Mouse (Mus musculus) urinary bladder, postnatal 4 days (tissue): ENCODE measurements at regions not wholly inside any gene's neighbourhood (a gene's known extent, or its start where the extent isn't known, plus 50 kb on each side); places are given as distances from the start of the nearest gene placed in this dataset.
"Not testable (repeated sequence)": the region's sequence is repeated elsewhere in the genome, so short reads cannot be mapped to it uniquely, and the experiment has no call there.

Experiments
- DNase-seq, 2 experiments: peaks; one replicate each; pipeline ENCODE4 v3.0.0; 2021 to 2022; ENCODE audit warnings: low spot score in 2 of 2

- no peak for DNase-seq
Measured at GRCm38 (mm10) chr5:16937840-16938239, 146.2 kb downstream of the Gm28710 start.

GRCm38 (mm10) chr5:16947430-16947829, 155.8 kb downstream of the Gm28710 start:
- no peak for DNase-seq

DNA sequence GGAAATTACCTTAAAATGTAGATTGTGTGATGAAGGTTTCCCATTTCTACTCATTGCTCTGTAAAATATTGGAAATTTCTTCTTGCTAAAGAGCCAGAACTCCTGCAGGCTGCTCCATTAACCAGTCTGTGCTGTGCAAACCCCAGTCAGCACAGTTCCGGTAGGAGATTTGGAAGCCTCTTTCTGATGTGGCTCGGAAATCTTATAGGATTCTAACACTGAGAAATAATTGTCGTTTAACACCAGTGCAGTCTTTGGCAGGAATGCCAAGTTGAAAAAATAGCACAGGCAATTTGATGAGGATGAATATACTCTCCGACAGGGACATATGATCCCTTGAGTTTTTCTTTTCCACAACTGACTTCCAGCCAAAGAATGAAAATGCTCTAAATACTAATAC, 176.1 kb downstream of the Gm28710 start:
- DNase-seq = no peak

DNA sequence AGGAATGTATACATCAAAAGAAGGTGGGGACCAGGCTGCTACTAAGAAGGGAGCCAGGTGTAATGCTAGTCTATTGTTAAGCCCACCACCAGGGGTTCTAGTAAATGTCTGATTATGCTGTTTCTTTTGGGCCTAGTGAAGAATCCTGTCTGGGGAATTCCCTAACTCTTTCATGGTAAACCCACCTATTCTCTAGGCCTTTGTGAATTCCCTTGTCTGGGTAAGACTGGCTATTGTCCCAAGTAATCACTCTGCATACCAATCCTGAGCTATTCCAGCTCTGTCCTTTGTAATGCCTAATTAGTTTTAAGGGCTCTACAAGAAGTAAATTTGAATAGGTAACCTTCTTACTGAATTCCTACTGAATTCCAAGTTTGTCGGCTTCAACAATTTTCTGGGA, 177.2 kb downstream of the Gm28710 start:
- DNase-seq = not testable (repeated sequence)

DNA sequence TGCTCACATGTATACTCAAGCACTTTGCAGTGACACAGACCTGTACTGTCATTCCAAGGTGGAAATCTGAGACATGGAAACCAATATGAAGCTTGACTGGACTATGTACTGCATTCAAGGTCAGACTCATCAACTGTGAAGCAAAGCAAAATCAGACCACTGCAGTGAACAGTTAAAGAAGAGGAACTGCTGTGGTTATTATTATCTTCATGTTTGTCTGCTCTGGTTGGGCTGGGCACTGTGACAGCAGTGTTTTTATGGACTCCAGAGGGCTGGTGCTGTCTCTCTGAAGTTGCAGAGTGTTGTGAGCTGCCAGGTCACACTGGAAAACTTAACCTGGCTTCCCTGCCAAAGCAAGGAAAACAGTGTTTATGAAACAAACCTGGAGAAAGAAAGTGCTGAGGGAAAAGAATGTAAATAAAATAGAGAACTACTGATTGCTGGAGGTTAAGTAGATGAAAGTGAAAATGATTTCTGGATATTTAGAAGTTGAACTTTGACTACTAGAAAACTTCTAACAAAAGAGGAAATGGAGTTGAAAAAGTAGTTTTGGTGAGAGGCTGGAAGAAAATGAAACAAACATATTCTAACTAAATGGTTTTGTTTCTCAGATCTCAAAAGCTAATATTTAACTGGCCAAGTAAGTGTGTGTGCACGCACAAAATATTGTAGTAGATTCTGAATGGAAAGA, 181.7 kb downstream of the Gm28710 start:
- no peak for DNase-seq

DNA sequence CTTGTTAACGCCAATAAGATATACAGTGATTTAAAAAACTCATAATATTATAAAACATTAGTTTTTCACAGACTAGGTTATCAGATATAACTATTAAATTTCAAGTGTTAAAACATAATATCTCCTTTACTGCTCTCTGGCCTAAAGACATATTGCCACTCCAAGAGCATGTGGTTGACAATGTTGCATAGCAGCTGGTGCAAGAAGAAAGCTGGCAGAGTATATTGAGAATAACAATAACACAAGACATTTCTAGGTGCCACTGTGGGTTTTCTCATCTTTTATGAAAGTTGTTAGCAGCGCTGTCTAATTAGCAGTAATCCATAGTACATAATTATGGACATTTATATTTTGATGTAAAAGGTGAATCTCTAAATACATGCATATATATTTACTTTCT, 184.4 kb downstream of the Gm28710 start:
- DNase-seq = no peak

DNA sequence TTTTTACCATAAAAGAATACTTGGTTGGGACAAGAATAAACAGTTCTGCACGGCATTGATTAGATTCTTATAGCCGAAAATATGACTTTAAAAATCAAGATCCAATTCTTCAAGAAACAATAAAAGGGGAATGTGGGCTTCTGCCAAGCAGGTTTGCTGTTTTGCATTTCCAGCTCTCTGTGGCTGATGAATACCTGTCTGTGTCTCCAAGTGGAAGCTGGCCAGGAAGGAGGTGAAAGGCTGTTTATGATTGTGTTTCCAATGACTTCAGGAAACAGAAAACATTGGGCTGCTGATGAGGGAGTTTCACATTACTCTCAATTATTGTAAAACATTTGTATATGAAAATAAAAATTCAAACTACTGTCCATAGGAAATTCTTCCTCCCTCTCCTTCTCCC, 193.3 kb downstream of the Gm28710 start:
- no peak for DNase-seq

- no peak for DNase-seq
Measured at GRCm38 (mm10) chr5:16991518-16991917, 199.9 kb downstream of the Gm28710 start.

GRCm38 (mm10) chr5:16999183-16999582, 207.6 kb downstream of the Gm28710 start:
- DNase-seq = no peak

GRCm38 (mm10) chr5:17006807-17007522, 215.4 kb downstream of the Gm28710 start:
- DNase-seq = no peak

DNA sequence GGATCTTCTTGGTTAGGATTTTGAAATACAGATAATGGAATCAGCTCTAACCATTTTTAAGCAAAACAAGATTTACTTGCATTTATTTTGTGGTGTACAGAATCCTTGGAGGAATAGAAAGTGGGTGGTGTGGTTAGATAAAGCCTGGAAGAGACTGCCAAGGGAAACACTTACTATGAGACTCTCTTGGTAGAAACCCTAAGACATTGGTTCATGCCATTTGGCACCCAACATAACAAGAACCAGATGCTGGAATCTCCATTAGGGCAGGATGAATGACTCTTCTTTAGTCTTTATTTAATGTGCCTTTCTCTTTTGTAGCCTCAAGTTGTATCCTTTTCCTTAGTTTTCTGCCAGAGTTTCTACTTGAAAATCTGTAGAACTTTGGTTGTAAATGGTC, 230.0 kb downstream of the Gm28710 start:
- DNase-seq = no peak

GRCm38 (mm10) chr5:17053935-17054334, 262.3 kb downstream of the Gm28710 start:
- DNase-seq = no peak

GRCm38 (mm10) chr5:17064565-17064964, 273.0 kb downstream of the Gm28710 start:
- peak in 1 of 2 experiments; percentile 56 for DNase-seq

DNA sequence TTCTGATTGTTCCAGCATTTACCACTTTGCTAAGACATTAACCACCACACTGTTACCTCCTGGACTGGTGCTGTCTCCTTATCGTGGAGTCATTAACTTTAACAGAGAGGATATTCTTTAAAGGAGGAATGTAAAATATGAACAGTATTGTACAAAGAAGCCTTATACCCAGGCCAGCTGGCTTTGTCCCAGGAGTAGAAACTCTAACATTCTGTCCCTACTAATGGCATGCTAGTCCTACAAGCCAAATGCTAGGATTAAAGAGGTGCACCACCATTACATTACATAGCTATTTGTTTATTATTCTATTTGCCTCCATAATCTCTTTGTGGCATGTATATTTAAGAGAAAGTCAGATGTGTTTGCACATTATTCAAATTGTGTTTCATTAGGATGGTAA, 288.8 kb downstream of the Gm28710 start:
- no peak for DNase-seq

- DNase-seq = no peak
Measured at GRCm38 (mm10) chr5:17111556-17111955, 261.4 kb upstream of the Speer4f2 start.

DNA sequence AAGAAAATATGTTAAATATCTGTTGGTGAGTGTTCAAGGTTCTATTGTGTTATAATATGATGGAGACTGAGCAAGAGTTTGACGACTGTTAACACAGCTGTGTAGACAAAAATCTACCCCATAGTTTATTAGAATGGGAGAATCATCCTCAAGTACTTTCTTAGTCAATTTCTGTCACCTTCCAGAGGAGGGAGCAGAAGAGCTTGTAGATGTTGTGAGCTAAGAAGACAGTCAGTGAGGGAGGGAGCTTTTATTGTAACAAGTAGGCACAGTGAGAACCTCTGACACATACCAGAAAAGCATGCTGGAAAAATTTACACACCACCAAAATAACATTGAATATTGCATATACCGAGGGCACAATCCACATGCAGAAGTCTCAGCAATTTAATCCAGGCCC, 261.0 kb upstream of the Speer4f2 start:
- no peak for DNase-seq

DNA sequence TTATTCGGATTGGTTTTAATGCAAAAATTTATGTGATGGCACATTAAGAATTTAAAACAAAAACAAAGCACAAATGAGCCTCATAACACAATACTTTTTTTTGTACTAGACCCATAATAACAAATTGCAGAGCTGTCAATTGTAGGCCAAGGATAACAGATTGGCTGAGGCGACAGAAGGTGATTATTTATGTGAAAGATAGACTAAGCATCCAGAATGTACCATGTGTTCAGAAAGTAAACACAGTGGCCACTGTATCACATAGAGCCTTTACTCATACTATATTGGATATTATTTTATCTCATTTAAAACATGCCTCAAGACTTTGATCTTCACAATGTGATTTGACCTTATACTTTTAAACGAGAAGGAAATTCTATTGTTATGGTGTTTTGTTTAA, 257.9 kb upstream of the Speer4f2 start:
- DNase-seq = no peak

GRCm38 (mm10) chr5:17116072-17116471, 256.9 kb upstream of the Speer4f2 start:
- DNase-seq = no peak

- no peak for DNase-seq
Measured at GRCm38 (mm10) chr5:17125240-17125639, 247.7 kb upstream of the Speer4f2 start.

DNA sequence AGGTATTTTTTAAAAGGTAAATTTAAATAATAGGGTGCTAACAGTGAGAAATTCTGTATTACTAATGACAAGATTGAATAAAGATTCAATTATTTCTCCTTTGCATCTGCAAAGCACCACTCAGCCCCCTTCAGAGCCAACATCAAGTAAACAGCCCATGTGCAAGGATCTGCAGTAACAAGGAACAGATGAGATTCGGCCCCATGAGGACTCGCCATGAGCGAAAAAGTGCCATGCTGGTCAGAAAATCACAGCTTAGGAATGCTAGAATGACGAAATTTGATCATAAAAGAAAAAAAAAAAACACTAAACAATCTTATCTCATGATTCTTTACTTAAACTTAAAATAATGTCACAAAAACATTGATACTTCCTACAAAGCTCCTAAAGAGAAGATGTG, 245.5 kb upstream of the Speer4f2 start:
- no peak for DNase-seq

DNA sequence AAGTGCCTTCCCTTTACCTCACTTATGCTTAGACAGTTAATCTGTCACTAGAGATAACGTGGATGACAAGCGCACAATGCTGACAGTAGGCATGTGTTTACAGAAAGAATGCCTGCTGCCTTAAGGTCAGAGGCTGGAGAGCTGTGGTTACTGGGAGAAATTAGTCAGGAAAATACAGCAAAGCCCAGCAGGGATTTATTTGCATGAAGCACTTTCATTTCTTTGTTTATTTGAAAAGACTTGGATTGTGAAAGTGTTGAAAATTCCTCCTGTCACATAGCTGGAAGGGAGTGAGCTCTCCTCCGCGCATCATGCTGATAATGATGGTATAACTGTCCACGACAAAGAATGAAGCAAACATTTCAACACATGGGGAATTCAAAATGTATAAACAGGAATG, 237.5 kb upstream of the Speer4f2 start:
- peak in 1 of 2 experiments; percentile 21 for DNase-seq

DNA sequence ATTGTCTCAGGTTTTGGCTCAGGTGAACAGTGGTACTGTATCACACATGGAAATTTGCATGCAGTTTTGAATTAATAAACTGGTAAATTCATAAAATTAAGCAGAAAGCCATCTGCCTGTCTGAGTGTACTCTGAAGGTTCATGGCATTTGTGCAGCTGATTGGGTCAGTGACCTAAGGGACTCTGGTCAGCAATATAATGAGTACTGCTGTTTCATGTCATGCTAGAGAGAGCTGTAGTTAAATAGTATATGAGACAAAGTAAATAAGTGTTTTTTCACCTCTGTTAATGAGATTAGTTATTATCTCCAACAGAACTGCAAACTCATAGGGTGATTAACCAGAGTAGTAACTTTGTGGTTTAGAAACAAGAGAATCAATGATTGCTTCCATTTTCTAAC, 231.4 kb upstream of the Speer4f2 start:
- DNase-seq = no peak

DNA sequence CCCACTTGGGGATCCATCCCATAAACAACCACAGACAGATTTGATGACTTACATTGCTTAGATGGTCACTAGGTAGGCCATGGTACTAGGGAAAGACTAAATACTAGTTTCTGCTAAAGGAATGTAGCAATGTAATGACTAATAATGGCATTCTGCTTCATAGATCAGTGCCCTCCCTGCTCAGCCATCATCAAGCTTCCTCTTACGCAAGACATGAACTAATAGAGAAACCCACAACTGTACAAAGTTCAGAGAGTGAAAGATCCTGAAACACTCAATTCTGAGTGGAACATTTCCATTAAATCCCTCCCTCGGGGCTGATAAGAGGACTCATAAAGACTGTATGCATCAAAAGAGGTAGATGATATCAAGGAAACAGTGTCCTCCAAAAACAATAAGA, 198.4 kb upstream of the Speer4f2 start:
- DNase-seq = no peak

GRCm38 (mm10) chr5:17176771-17177170, 196.2 kb upstream of the Speer4f2 start:
- DNase-seq = no peak
